Mouse (Mus musculus) adipocyte (in vitro differentiated cells): ENCODE results near the gene Gng7.

ENCODE experiments used
- DNase-seq: peaks from one replicate; pipeline ENCODE4 v3.0.0-alpha.2; 2016; ENCODE audit warnings: low spot score

The Gng7 gene

DNA sequence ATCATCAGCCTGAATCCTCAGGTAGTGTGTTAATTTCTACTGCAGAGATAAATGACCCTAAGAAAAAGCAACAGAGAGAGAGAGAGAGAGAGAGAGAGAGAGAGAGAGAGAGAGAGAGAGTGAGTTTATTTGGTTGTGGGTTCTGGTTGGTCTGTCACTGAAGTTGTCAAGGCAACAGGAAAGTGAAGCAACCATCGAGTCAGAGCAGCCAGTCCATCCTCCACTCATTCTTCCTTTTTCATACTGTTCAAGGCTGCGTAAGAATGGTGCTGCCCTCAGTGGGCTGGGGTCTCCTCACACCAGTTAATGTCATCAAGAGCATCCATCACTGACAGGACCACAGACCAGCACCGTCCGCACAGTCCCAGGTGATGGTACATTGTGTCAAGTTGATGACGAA lies 70.5 kb downstream of the Gng7 start:
- DNase-seq = no peak

GRCm38 (mm10) chr10:80943701-80944100 lies 71.0 kb downstream of the Gng7 start:
- DNase-seq = no peak

GRCm38 (mm10) chr10:80942919-80943318 lies 71.8 kb downstream of the Gng7 start:
- no peak for DNase-seq

DNA sequence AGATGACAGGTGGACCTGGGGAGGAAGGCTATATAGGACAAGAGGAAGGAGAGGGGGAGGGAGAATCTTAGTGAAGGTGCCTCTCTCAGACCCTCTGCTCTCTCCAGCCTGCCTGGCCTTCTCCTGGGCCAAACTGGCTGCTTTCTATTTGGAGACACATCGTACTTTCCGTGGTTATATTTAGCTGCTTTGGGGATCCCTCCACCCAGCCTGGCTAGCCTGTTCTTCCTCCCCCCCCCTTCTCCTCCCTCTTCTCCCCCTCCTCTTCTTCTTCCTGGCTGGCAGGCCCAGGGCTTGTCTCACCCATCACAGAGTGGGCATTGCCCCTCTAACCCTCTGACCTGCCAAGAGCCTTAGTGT lies 73.8 kb downstream of the Gng7 start:
- no peak for DNase-seq

- DNase-seq = peak; percentile 89
These were observed 74.3 kb downstream of the Gng7 start for GRCm38 (mm10) chr10:80940320-80940987.

DNA sequence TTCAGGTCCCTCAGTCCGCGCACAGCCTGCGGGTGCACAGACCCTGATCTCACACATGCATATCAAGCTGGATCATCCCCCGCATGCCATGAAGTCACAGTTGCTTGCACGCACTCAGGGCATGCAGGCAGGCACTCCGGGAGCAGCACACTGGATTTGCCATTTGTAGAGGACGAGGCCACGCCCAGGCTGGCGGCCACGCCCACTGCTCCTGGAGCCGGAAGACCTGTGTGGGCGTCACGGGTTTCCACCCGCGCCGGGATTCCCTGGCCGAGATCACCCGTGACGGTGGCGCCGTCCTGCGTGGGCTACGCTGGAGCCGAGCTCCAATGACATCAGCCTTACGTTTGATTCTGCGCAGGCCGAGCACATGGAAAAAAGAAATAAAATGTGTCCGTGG lies 75.1 kb downstream of the Gng7 start:
- peak; percentile 29 for DNase-seq

GRCm38 (mm10) chr10:80938831-80939550 lies 75.8 kb downstream of the Gng7 start:
- no peak for DNase-seq

DNA sequence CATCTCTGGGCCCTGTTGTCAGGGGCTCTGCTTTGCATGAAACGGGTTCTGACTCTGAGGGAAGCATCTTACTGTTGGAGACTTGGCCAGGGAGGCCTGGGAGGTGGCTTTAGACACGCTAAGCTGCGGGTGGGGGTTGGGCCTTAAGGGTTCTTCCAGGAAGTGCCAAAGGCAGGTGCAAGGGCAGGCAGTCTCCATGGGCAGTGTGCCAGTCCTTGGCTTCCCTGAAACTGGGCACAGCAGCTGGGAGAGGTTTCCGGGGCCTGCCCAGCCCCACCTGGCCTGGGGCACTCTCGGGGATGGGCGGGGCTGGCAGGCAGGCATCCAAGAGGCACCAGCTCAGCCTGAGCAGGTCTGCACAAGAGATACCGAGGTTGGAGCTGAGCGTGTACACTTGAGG lies 77.1 kb downstream of the Gng7 start:
- DNase-seq = no peak

GRCm38 (mm10) chr10:80936810-80937164 lies 78.0 kb downstream of the Gng7 start:
- no peak for DNase-seq

- DNase-seq = no peak
These were observed 78.5 kb downstream of the Gng7 start for GRCm38 (mm10) chr10:80936135-80936809.

- no peak for DNase-seq
These were observed 79.0 kb downstream of the Gng7 start for GRCm38 (mm10) chr10:80935698-80936097.

DNA sequence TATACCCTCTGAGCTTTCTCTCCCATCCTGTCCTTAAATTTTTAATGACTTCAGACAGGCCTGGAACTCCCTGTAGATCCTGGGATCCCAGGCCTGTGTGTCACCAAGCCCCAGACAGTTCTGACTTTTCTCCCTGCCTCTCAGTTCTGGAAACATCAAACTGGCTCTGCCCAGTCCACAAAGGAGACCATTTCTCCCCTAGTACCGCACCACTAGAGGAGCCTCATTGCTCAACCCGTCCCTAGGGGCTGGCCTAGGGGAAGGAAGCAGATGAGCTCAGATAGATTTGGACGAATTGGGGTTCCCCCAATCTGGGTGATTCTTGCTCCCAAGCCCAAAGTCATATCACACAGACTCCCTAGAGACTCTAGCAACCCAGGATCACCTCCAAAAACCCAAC lies 79.5 kb downstream of the Gng7 start:
- peak; percentile 32 for DNase-seq

GRCm38 (mm10) chr10:80934136-80934985 lies 80.4 kb downstream of the Gng7 start:
- no peak for DNase-seq

DNA sequence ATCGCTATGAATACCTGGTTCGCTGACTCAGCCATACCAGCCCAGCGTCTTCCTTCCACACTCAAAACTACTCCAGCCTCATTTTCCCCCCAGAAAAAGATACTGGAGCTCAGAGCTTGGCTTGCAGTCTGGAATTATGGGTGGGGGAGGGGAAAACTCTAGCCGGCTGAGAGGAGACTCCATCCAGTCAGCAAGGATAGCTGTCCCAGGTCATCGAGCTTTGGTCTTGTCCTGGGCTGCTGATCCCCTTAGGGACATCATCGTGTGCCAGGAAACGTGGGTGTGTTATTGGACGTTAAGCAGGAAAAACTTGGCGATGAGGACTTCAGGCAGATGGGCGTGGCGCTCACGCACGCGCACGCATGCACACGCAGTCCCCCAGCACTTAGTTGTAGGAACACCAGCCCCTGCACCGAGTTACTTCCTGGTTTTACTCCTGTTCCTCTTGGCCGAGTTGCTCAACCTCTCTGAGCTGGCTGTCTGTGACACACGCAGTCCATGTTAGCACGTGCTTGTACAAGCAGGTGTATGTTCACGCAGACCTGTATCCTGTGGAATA lies 81.2 kb downstream of the Gng7 start:
- DNase-seq = no peak

- no peak for DNase-seq
These were observed 81.9 kb downstream of the Gng7 start for GRCm38 (mm10) chr10:80932700-80933420.

DNA sequence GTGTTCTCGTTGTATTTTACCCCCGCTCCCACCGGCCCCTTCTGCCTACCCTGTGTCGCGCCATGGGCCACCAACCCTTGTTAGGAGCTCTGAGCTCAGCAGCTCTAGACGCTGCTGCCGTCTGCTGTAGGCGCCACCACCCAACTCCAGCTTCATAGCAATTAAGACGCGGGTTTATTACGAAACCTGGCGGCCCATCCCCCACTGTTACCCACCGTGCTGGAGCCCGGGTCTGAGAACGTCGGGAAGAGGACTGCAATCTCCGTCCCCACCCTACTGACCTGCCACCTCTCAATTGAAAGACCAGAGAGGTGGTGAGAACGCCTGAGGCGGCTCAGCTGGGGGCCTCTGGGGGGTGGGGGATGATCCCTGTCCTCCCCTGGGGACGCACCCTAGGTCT lies 82.5 kb downstream of the Gng7 start:
- no peak for DNase-seq

- no peak for DNase-seq
These were observed 83.0 kb downstream of the Gng7 start for GRCm38 (mm10) chr10:80931695-80932094.

DNA sequence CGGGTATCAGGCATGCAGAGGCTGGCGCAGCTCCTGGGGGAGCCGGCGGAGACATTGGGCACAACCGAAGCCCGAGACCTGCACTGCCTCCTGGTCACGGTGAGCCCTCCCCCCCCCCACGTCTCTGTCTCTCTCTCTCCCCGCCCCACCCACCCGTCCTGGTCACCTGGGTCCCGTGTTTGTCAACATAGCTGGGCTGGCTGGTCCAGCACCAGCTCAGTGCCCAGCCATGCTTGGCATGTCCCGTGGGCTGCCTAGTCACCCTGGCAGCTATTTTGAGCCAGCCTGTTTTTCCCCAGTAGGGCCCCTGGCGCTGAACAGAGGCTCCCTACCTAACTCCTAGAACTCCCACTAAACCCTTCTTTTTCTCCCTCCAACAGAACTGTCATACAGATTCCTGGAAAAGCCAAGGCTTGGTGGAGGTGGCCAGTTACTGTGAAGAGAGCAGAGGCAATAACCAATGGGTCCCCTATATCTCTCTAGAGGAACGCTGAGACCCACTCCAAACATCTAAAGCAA lies 83.5 kb downstream of the Gng7 start:
- DNase-seq = peak; percentile 23

GRCm38 (mm10) chr10:80930361-80931152 lies 84.2 kb downstream of the Gng7 start:
- no peak for DNase-seq
